Mouse (Mus musculus) lung, postnatal 0 days (tissue): ENCODE measurements around the gene Scgb1a1. TPM values are rescaled to one million over a fixed set of nuclear protein-coding genes. Genes with fewer than 3 reads are reported as not detected.
"Not testable (repeated sequence)": the region's sequence is repeated elsewhere in the genome, so short reads cannot be mapped to it uniquely, and the experiment has no call there.

Source experiments
- ATAC-seq: fragments of 200-750 bp; cut with Nextera tagmentation; 2 replicates; pipeline ENCODE4 v1.8.0; 2017; ENCODE audit warnings: moderate library complexity
- DNase-seq: peaks from one replicate; pipeline ENCODE4 v3.0.0-alpha.2; 2016; ENCODE audit warnings: low spot score
- H3K27ac ChIP-seq: fragments of 300-500 bp; sonication (generic); 2 replicates; pipeline ENCODE4 v1.5.1; 2014; ENCODE audit warnings: antibody characterized with exemption, mild to moderate bottlenecking, low read length, mixed read lengths
- H3K27me3 ChIP-seq: fragments of 300-500 bp; sonication (generic); replicated peaks from 2 replicates; pipeline ENCODE4 v1.6.1; 2014; ENCODE audit warnings: low read length, mixed read lengths; ENCODE audit not compliant: insufficient read depth
- H3K36me3 ChIP-seq: fragments of 300-500 bp; sonication (generic); 2 replicates; pipeline ENCODE4 v1.6.1; 2014; ENCODE audit warnings: low read length, mixed read lengths; ENCODE audit not compliant: insufficient read depth
- H3K4me1 ChIP-seq: fragments of 300-500 bp; sonication (generic); 2 replicates; pipeline ENCODE4 v1.6.1; 2014; ENCODE audit warnings: antibody characterized with exemption, low read depth, low read length, mixed read lengths; ENCODE audit not compliant: insufficient read depth
- H3K4me2 ChIP-seq: fragments of 300-500 bp; sonication (generic); replicated peaks from 2 replicates; pipeline ENCODE4 v1.6.1; 2014; ENCODE audit warnings: low read depth, mild to moderate bottlenecking, low read length, moderate library complexity, mixed read lengths
- H3K4me3 ChIP-seq: fragments of 300-500 bp; sonication (generic); 2 replicates; pipeline ENCODE4 v1.5.1; 2014; ENCODE audit warnings: low read depth, low read length
- H3K9ac ChIP-seq: fragments of 300-500 bp; sonication (generic); replicated peaks from 2 replicates; pipeline ENCODE4 v1.6.1; 2014; ENCODE audit warnings: low read depth, mild to moderate bottlenecking
- H3K9me3 ChIP-seq: fragments of 300-500 bp; sonication (generic); 2 replicates; pipeline ENCODE4 v1.6.1; 2016; ENCODE audit warnings: low read length, mixed read lengths
- CTCF ChIP-seq: IDR thresholded peaks from 2 replicates; pipeline ENCODE4 v1.5.1; 2016; ENCODE audit warnings: antibody characterized with exemption, mild to moderate bottlenecking
- EP300 ChIP-seq: IDR thresholded peaks from 2 replicates; pipeline ENCODE4 v1.6.1; 2016; ENCODE audit warnings: antibody characterized with exemption, mild to moderate bottlenecking, control low read depth
- WGBS: fragments of 180-500 bp; shearing (Covaris S2); extraction: QIAGEN DNeasy Blood & Tissue Kit; methylation state at CpG from one replicate; pipeline ENCODE4 v1.1.7; 2014; 5-methylcytosine and 5-hydroxymethylcytosine counted together
- polyA plus RNA-seq: library from polyadenylated mRNA; unstranded; fragments of >200 nt; fragmentation: Nextera tagmentation; extraction: Ambion mirVana; gene quantifications from 2 replicates; pipeline ENCODE4 v1.2.1, GENCODE M21; 2015

Gene Scgb1a1
- polyA plus RNA-seq, 1 experiment from 2014 or later, result 26,192 TPM

DNA sequence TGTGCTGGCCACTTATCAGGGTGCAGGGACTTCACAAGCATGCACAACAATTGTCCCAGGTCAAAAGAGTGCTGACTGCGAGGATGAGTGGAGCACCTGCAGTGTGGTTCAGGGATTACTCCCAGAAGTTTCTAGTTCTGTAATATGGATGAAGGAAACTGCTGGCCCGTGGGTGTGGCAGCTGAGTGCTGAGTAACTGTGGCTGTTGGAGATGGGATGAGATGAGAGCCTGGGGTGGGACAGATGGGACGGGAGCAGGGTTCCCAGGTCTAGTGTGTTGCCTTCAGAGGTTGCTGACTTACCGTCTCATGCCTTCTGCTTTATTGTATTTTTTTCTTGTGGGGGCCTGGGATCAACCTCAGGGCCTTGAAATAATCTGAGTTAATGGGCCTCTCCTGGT is 28.8 kb downstream of the Scgb1a1 start:
- H3K9ac ChIP-seq, result no peak overlapping the region
- H3K4me3 ChIP-seq, result no peak overlapping the region
- TF ChIP-seq CTCF (no peak), EP300 (no peak)
- no peaks in the 10 kb centered on the region for H3K9me3 ChIP-seq
- H3K4me1 ChIP-seq, result no peaks in the 10 kb centered on the region
- ATAC-seq (no peak), DNase-seq (no peak)
- no peaks in the 10 kb centered on the region for H3K36me3 ChIP-seq
- 63% methylated on average over 4 of the region's 4 CpGs for WGBS
- H3K27me3 ChIP-seq, result no peaks in the 10 kb centered on the region
- H3K27ac ChIP-seq, result no peak overlapping the region
- no peak overlapping the region for H3K4me2 ChIP-seq

- no peak for ATAC-seq
- H3K4me1 ChIP-seq, result no peaks in the 10 kb centered on the region; the same call in 1 of the 2 replicates
- DNase-seq, result no peak
- H3K27me3 ChIP-seq, result no peaks in the 10 kb centered on the region
- H3K9ac ChIP-seq, result no peak overlapping the region
- TF ChIP-seq EP300 (no peak), CTCF (no peak)
- H3K4me3 ChIP-seq, result no peak overlapping the region
- 52% methylated on average over 1 of the region's 1 CpGs for WGBS
- no peak overlapping the region for H3K4me2 ChIP-seq
- H3K36me3 ChIP-seq, result no peaks in the 10 kb centered on the region
- H3K27ac ChIP-seq, result no peak overlapping the region
- no peaks in the 10 kb centered on the region for H3K9me3 ChIP-seq
Measured at GRCm38 (mm10) chr19:9058331-9058884, 29.4 kb downstream of the Scgb1a1 start.

DNA sequence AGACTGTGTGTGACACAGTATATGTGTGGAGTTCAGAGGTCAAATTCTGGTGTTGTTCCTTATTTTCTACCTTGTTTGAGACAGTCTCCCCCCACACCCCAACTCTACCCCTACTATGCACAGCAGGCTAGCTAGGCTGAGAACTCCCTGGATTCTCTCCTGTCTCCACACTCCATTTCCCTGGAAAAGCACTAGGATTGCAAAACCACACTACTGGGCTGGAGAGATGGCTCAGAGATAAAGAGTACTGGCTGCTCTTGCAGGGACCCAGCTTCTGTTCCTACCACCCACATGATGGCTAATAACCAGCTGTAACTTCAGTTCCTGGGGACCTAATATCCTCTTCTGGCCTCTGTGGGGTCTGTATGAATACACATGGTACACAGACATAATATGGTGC is 30.1 kb downstream of the Scgb1a1 start:
- ATAC-seq (no peak), DNase-seq (no peak)
- H3K9me3 ChIP-seq, result no peaks in the 10 kb centered on the region
- no peak overlapping the region for H3K27ac ChIP-seq
- TF ChIP-seq CTCF (no peak), EP300 (no peak)
- no peaks in the 10 kb centered on the region for H3K36me3 ChIP-seq
- H3K4me1 ChIP-seq, result no peaks in the 10 kb centered on the region; the same call in 1 of the 2 replicates
- H3K4me3 ChIP-seq, result no peak overlapping the region
- no peak overlapping the region for H3K9ac ChIP-seq
- no peak overlapping the region for H3K4me2 ChIP-seq
- no peaks in the 10 kb centered on the region for H3K27me3 ChIP-seq

GRCm38 (mm10) chr19:9055703-9056355 is 31.9 kb downstream of the Scgb1a1 start:
- Histone ChIP-seq H3K4me3 (no peak overlapping the region), H3K27me3 (no peaks in the 10 kb centered on the region), H3K27ac (no peak overlapping the region), H3K9me3 (no peaks in the 10 kb centered on the region), H3K9ac (no peak overlapping the region), H3K36me3 (no peaks in the 10 kb centered on the region), H3K4me2 (no peak overlapping the region), H3K4me1 (no peaks in the 10 kb centered on the region; the same call in 1 of the 2 replicates)
- WGBS, result 71% methylated on average over 4 of the region's 4 CpGs
- no peak for TF ChIP-seq EP300
- no peak for TF ChIP-seq CTCF
- ATAC-seq (no peak), DNase-seq (no peak)

- peak; percentile 43 for ATAC-seq
- H3K36me3 ChIP-seq, result no peaks in the 10 kb centered on the region
Measured at GRCm38 (mm10) chr19:9055153-9055552, 32.6 kb downstream of the Scgb1a1 start.

DNA sequence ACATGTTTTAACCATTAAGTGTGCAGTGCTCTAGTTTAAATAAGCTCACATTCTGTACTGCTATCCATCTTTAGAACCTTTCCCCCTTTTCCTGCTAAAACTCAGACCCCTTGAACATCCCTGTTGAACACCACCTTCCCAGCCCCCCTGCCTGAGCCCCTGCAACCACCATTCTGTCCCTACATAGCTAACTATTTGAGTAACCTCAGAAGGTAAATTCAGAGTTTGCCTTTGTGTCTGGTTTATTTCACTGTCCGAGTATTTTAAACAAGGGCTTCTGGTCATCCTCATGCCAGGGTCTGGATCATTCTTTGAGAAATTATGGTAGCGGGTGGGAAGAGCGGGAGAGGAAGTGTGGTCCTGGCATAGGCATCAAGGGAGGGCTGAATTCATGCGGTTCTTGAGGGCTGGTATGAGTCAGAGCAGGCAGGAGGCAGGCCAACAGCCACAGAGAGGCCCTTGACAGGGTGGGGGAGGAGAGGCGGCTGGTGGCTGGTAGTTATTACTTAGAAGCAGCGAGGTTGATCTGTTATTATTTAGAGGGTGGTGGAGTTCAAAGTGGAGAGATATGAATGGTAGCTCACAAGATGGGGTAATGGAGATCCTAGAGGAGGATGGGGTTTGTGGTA is 34.8 kb downstream of the Scgb1a1 start:
- Histone ChIP-seq H3K9ac (no peak overlapping the region), H3K9me3 (no peaks in the 10 kb centered on the region), H3K27ac (peak overlapping the region; percentile 33), H3K4me1 (no peaks in the 10 kb centered on the region; the same call in 1 of the 2 replicates), H3K4me3 (no peak overlapping the region), H3K4me2 (no peak overlapping the region), H3K27me3 (no peaks in the 10 kb centered on the region), H3K36me3 (no peaks in the 10 kb centered on the region)
- WGBS, result 16% methylated on average over 6 of the region's 6 CpGs
- DNase-seq (peak; percentile 91), ATAC-seq (peak; percentile 95)
- TF ChIP-seq EP300 (peak; percentile 66; the same call in 1 of the 2 replicates), CTCF (no peak)

More at GRCm38 (mm10) chr19:9055153-9055552, 32.6 kb downstream of the Scgb1a1 start:
- Histone ChIP-seq H3K27ac (no peak overlapping the region), H3K9me3 (no peaks in the 10 kb centered on the region), H3K27me3 (no peaks in the 10 kb centered on the region), H3K4me2 (no peak overlapping the region), H3K9ac (no peak overlapping the region), H3K4me3 (no peak overlapping the region), H3K4me1 (no peaks in the 10 kb centered on the region; the same call in 1 of the 2 replicates)
- WGBS, result 21% methylated on average over 2 of the region's 2 CpGs
- TF ChIP-seq CTCF (peak; percentile 75), EP300 (no peak)
- peak; percentile 81 for DNase-seq

DNA sequence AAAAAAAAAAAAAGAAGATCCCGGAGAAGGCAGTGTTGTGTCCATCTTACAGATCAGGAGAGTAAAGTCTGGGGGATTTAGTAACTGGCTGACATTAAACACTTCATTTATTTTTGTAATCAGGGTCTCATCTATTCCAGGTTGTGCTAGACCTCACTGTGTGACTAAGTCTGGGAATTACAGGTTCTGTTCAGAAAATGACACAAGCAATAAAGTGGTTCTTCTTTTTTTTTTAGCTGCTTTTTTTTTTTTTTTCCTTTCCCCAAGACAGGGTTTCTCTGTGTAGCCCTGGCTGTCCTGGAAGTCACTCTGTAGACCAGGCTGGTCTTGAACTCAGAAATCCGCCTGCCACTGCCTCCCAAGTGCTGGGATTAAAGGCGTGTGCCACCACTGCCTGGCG is 35.8 kb downstream of the Scgb1a1 start:
- not testable (repeated sequence) for H3K4me3 ChIP-seq, H3K4me1 ChIP-seq, H3K27ac ChIP-seq, DNase-seq, H3K9ac ChIP-seq, H3K36me3 ChIP-seq, H3K27me3 ChIP-seq, ATAC-seq, H3K4me2 ChIP-seq, H3K9me3 ChIP-seq
- 91% methylated on average over 4 of the region's 4 CpGs for WGBS
